Mouse (Mus musculus) left cerebral cortex, postnatal 4 days (tissue): ENCODE results near the gene Ccm2l. TPM values are rescaled to one million over a fixed set of nuclear protein-coding genes. Genes with fewer than 3 reads are reported as not detected.

Source experiments
- DNase-seq: peaks from one replicate; pipeline ENCODE4 v3.0.0-alpha.2; 2022
- intact Hi-C: fragments of 180-260 bp; cut with DNase I; formaldehyde crosslinking; loops from one replicate; pipeline ENCODE4 v1.15.1; 2025
- total RNA-seq, 2 experiments: library from RNA; stranded (reverse); gene quantifications; 2 replicates each; pipeline ENCODE4 v1.2.3; 2021

Gene Ccm2l
- total RNA-seq, 2 experiments from 2014 or later: 3.0 to 4.7 TPM

DNA sequence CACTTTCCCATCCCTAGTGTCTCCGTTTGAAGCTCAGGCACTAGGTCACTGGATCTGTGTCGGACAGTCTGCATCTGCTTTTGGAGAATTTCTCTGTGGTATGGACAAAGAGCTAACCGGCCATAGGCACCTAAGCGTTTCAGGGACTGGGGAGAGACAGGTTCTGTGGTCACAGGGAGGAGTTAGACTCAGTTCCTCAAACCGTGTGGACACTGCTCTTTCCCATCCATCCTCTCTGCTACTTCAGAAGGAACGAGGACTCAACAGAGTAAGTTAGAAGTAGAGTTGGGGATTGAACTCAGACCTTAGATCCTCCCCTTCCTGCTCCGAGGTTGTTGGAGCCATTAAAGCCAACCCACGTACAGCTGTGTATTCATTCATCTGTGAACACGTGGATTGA, 14.2 kb upstream of the Ccm2l start:
- intact Hi-C loops: no loop called here
- DNase-seq: no peak

DNA sequence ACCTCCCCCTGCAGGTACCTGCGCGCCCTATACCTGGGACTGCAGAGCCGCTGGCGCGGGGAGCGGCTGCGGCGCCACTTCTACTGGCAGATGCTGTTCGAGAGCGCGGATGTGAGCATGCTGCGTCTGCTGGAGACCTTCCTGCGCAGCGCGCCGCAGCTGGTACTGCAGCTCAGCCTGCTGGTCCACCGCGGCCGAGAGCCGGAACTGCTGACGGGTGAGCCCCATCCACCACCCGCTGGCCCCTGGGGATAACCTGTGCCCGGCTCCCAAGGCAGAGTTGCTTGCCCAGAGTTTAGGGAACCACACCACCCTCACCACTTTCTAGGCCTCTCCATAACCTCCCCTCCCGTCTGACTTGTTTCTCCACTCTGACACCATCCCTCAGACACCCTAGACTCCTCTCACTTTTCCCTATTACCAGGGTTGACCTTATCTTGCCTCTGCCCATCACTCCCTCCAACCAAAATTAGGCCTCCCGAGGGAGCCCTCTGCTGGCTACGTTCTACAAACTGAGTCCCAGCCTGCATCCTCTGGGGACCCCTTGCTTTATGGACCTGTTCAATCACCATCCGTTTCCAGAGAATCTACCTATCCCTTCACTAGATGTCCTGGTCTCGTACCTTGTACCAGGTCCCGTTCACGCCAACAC, 12.9 kb upstream of the Ccm2l start:
- intact Hi-C loops: no loop called here
- peak; percentile 39 for DNase-seq

DNA sequence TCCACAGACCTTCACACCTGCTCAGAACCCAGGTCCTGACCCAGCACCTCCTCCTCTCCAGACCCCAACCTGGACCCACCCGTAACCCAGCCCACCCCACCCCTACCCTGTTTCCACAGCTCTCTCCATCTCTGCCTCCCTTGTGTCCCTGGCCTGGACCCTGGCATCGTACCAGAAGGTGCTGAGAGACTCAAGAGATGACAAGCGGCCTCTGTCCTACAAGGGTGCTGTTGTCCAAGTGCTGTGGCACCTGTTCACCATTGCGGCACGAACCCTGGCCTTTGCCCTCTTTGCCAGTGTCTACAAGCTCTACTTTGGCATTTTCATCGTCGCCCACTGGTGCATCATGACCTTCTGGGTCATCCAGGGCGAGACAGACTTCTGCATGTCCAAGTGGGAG, 11.9 kb upstream of the Ccm2l start:
- intact Hi-C loops: no loop called here

DNA sequence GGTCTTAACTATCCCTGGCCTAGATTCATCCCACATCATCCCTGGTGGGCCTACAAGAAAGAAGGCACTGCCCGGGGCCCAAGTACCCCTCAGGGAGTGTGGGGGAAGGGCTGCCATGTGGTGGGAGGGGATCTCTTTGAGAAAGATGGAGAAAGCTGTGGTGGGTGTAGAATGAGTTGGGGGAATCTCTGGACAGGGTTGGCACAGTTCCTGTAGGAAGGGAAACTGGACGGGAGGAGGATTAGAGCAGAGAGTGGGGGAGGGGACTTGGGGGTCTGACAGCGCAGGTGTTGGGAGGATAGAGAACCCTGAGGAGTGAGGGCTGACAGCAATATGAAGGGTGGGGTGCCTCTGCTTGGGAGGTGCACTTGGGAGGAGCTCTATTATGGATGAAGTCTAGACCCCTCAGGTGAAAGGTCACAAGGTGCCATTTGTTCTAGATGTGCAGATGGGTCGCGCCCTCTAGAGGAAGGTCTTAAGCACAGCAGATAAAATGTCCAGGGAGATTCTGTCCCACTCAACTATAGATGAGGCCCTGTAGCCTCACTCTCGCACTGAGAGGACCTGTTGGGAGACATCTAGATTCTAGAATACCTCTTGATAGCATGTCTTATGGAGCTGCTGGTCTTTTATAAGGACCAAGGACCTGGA, 10.4 kb upstream of the Ccm2l start:
- DNase-seq: no peak
- intact Hi-C loops: no loop called here

More for the DNA sequence above, 11.9 kb upstream of the Ccm2l start:
- DNase-seq: no peak

DNA sequence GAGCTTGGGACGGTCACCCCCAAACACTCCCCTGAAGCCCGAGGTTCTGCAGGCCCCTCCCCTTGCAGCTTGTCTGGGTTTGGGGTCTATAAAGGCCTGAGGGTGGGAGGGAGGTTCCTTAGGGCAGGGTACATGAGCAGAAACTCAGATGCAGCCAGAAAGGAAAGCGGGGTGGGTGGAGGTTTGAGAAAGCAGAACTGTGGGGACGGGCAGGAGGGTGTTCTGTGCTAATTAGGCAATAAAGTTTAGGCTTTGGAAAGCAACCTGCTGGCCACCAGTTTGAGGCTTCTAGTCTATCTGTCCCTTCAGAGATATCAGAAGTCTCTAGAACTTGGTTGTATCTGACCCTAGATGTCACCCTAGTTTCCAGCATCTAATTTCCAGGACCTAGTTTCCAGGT, 7.4 kb upstream of the Ccm2l start:
- intact Hi-C loops: no loop called here
- DNase-seq: no peak

DNA sequence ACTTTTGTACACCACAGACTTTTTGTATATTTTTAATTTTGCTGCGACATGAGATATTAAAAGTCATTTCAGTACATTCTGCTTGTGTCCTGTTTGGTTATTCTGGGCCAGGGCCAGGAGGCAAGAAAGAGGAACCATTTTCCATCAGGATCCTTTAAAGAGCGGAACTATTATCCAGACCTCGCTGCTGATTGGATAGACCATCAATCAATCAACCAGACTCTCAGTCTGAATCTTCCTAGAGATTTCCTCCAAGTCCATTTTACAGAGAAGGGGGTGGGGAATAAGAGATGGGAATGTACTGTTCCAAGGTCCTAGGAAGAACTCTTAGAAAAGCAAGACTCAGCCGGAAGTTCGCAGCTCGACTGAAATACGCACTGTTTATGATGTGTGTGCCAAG, 5.5 kb upstream of the Ccm2l start:
- DNase-seq: no peak
- intact Hi-C loops: no loop called here

DNA sequence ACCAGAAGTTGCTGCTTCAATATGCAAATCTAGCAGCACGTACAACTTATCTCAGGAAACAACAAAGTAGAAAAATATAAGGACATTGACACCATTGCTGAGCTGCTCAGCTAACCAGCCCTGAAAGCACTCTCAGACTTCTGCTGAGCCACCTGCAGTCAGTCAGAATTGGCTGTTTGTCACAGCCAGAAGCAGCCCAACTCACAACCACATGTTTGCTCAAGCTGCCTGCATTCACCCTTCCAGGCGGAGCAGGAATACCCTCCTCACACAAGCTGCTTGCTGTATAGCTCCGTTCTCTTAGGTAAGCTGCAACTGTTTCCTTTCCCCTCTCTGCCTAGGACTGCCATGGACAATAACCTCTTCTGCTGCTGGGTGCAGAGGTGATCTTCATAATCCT, 2.4 kb upstream of the Ccm2l start:
- intact Hi-C loops: no loop called here
- no peak for DNase-seq

DNA sequence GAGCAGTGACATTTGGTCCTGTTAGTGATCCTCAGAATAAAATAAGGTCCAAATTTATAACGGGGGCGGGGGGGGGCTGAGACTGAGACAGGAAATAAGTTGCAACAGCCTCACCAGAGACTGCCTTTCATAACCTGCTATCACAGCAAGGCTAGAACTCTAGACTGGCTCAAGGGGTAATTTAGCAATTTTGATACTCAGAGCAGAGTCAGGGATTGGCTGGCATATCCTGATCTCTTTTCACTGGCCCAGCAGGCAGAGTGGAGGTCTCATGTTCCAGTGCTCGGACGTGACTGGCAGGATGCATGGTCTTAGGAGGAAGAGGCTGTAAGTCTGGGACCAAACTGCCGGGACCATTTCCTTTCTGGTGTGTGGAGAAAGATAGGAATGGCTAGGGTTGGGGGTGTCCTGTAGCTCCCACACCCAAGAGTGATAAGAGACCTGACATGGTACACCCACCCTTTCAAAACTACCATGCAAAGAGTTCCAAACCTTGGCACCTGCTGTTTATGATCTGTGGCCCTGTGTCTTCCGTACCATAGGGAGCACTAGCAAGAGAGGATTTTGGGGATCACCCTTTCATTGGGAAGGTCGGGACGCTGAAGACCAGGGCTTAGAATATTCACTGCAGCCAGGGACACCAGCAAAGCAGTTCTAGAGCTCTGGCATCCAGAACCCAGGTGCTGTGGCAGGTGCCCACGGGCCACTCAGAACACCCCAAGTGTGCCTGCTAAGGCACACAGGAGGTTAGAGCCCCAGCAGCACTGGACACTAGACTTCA, 1.4 kb upstream of the Ccm2l start:
- intact Hi-C loops: no loop called here
- no peak for DNase-seq

DNA sequence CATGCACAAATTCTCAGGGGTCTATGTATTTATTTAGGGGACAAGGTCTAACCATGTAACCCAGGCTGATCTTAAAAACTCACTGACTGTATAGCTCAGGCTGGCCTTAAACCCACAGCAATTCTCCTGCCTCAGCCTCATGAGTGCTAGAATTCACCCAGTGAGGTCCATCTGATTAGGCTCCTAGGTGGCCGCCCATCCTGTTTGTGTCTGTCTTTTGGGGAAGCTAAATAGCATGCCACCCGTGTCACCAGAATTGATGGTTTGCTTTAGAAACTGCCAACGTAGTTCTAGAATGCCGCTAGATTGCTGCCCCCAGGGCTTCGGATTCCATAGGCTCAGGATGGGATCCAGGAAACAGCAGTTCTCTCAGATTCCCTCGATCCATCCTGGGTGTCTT, 1.2 kb downstream of the Ccm2l start:
- no peak for DNase-seq
- intact Hi-C loops: no loop called here

DNA sequence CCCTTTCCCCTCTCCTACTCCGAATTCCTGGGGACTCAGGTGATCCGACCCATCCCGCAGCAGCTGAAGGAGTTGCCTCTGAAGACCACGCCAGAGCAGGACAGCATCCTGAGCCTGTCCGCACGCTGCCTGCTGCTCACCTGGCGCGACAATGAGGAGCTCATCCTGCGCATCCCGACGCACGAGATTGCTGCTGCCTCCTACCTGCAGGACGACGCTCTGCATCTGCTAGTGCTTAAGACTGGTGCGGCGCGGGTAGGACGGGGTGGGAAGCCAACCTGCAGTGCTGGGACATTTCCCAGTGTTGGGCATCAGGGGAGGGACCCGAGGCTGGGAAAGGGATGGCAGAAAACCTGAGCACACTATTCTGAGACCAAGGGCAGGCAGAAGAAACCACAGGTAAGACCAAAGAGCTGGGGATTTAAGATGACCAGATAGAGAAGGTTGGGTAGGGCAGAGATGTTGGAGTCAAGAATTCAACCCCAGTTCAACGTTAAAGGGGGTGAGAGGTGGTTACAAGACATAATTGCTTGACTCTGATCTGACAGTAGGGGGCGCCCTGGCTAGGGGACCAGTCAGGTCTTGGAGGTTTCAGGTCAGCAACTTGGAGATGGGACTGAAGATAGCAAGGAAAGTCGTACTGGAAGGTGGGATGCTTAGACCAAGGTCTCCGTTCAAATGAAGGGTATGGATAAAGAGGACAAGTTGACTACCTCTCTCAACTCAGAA, 5.2 kb downstream of the Ccm2l start:
- intact Hi-C loops: no loop called here

DNA sequence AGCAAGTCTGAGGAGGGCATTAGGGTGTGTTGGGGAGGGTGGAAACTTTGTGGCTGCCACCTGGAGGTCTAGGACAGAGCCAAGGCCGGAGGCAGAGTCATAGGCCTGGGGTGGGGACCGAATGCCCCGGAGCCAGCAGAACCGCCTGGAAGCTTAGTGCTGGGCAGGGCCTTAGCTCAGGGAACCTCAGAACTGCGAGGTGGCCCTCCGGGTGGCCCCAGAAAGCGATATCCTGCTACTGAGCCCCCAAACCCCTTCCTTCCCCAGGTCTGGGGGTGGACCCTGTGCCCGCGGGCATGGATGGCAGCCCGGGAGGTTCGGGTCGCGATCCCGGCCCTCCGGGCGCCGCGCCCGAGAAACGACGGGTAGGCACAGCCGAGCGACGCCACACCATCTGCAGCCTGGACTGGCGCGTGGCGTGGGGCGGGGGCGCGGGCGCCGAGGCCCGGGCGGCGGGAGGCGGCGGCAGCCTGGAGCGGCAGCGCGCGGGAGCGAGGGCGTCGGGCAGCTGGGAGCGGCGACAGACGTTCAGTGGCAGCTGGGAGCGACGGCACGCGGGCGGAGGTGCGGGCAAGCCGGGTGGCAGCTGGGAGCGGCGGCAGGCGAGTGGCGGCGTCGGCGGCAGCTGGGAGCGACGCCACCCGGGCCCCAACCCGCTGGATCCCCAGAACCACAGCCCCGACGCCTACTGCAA, 5.9 kb downstream of the Ccm2l start:
- peak; percentile 80 for DNase-seq
- intact Hi-C loops: no loop called here

More for the DNA sequence above, 5.2 kb downstream of the Ccm2l start:
- peak; percentile 50 for DNase-seq

DNA sequence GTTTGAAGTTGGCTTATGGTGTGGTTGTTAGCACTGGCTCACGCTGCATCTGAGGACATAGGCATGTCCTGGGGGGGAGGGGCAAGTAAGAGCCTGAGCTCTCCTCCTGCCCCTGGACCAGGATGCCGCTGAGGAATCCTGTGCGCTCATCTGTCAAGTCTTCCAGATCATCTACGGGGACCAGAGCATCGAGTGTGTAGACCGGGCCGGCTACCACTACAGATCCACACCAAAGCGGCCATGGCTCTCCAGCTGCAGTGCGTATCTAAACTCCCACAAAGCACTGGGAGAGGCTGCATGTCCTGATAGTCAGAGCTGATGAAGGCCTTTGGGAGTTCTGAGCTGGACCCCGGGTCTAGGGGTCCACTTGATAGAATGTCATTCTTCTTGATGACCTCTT, 8.9 kb downstream of the Ccm2l start:
- DNase-seq: no peak
- intact Hi-C loops: no loop called here

DNA sequence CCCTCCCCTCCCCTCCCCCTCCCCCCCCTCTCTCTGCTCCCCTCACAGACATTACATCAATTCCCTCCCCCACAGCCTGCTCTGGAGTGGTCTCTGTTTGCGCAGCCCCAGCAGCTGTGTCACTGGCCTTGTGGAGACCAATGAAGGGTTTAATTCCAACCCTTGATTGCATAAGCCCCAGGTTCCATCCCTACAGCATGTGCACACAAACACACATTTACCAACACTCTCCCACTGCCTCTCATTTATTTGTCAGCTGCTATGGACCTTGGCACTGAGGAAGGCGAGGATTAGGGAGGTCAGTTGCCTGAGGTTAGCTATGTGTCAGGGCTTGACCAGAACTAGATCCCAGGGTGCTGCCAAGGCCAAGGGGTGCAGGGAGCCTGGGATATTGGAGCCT, 10.2 kb downstream of the Ccm2l start:
- intact Hi-C loops: no loop called here

DNA sequence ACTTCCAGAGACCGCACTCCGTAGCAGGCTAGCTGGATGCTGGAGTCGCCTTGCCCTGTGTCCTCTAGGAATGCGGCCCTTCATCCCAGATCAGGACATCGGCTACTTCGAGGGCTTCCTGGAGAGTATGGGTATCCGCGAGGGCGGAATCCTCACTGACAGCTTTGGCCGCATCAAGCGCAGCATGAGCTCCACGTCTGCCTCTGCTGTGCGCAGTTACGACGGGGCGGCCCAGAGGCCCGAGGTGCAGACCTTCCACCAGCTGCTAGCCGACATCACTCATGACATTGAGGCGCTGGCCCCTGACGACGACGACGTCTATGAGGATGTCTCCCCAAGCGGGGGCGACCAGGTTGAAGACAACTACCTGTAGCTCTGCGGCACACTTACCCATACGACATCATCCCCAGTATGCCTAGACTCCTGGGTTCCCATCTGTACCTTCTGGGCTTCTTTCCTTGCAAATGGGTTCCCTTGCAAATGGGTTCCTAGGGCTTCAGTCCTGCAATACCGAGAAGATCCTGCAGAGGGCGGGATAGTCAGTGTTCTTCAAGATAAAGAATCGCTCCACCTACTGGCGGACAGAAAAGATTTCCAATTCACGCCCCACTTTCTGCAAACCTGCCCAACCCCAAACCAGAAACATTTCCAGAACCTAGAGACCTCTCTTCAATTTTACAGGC, 15.2 kb downstream of the Ccm2l start:
- intact Hi-C loops: no loop called here
- DNase-seq: peak; percentile 82

More for the DNA sequence above, 10.2 kb downstream of the Ccm2l start:
- DNase-seq: no peak

DNA sequence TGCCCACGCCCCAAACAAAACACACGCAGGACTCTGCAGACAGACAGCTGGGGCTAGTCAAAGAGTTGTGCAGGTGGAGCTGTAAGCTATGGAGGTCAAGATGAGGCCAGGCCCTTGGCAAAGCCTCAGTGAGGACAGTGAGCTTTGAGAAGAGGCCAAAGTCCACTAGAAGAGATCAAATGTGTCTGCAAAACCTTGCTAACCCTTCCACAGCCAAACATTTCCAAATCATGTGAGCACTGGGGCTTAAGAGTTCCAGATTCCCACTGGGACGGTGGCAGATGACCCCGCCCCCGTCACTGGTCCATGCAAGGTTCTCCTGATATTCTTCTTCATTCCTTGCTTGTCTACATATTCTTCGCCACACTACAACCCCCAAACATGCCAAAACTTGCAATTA, 16.1 kb downstream of the Ccm2l start:
- intact Hi-C loops: no loop called here
- DNase-seq: no peak

DNA sequence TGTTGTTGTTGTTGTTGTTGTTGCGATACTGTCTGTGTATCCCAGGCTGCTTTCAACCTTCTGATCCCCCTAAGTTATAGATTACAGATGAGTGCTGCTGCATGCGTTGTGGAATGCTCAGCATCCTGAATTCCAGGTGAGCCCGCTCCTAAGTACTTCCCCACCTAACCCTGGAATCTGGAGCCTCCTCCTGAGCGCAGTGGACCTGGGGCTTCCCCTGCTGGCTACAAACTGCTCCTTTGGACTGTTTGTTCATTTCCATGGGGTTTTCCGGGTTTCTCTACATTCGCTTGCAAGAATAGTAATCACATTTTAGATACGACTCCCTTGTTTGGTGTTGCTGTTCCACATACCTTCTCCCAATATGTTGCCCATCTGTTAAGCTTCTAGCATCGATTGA, 17.5 kb downstream of the Ccm2l start:
- intact Hi-C loops: no loop called here

DNA sequence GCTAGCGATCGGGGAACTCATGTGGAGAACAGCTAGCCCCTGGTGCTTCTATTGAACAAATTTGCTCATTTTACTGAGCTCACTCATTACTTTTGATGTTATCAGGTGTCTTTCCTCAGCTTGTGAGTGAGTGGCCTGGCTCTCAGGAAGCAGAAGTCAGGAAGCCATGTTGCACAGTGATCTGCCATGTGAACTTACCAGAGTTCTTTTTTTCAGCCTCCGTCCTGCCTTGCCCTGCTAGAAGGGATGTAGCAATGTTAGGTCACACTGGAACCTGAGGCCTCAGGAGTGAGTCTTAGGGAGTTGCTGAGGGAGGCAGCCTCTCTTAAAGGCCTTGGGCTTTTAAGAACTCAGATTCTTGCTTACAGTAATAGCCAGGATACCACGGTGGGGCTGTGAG, 18.1 kb downstream of the Ccm2l start:
- DNase-seq: no peak
- intact Hi-C loops: no loop called here

More for the DNA sequence above, 17.5 kb downstream of the Ccm2l start:
- no peak for DNase-seq

DNA sequence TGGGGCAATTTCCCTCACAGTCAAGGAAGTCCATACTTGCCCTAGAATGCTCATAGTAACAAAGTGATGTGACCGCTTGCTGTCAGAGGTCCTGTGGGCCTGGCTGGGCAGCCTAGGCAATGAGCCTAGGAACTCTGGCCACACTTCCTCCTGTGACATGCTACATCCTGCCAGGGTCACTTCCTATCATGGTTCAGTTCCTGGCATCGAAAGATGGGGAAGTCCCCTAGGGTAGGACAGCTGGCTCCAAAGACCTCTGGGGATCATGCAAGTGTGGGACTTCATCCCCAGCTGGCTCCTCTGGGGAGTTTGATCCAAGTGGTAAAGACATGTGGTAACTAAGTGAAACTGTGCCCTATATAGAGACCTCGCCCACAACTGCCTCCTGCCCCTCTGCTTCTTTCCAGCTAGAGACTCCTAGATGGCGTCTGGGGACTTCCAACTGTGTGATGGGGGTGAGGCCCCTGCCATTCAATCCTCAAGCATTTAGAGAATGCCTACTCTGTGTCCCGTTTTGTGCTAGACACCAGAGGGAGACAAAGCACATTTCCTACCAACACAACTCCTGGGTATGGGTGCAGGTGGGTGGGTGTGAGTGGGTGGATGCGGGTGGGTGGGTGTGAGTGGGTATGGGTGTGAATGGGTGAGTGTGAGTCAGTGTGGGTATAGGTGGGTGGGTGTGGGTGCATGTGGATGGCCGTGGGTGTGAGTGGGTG, 18.7 kb downstream of the Ccm2l start:
- intact Hi-C loops: no loop called here
- DNase-seq: no peak

DNA sequence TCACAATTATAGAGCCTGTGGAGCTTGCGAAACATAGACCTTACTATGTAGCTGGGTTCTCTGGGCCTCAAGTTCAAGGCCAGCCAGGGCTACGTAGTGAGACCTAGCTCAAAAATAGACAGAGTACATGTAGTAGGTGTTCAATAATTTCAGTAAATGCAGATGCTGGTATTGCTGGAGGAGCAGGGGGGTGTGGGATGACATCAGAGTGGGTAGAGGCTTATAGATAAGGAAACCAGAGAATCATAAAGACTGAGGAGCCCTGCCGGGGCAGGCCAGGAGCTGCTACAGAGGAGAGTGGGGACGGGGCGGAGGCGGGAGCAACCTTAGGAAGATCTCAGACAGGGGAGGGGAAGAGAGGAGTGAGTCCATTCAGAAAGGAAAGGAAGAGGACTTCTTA, 19.8 kb downstream of the Ccm2l start:
- intact Hi-C loops: no loop called here
- no peak for DNase-seq

DNA sequence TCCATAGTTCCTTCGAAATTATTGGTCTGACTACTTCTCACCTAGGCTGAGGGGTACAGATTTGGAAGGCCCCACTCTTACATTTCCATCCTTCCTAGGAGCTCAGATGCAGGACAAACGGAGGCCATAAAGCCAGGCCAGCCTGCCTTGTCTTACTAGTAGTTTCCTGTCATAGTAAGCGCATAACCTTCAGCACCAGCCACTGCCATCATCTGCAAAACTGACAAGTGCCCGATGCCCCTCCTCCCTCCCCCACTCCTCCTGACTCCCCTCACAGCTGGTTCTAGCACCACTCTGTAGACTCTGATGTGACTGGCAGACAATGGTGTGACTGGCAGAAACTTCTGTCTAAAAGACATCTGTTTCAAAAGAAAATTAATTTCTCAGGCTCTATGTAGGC, 20.4 kb downstream of the Ccm2l start:
- intact Hi-C loops: no loop called here
- no peak for DNase-seq
